Mouse (Mus musculus) hindbrain, embryonic 16.5 days (tissue): ENCODE measurements around the gene Rab25. TPM values are rescaled to one million over a fixed set of nuclear protein-coding genes. Genes with fewer than 3 reads are reported as not detected.

Experiments
- ATAC-seq: fragments of 200-750 bp; cut with Nextera tagmentation; 2 replicates; pipeline ENCODE4 v1.8.0; 2017; ENCODE audit warnings: moderate TSS enrichment, moderate library complexity
- H3K27ac ChIP-seq: fragments of 300-500 bp; sonication (generic); 2 replicates; pipeline ENCODE4 v1.5.1; 2014; ENCODE audit warnings: low read depth, mild to moderate bottlenecking, control low read depth, low read length, moderate library complexity
- H3K27me3 ChIP-seq: fragments of 300-500 bp; sonication (generic); replicated peaks from 2 replicates; pipeline ENCODE4 v1.6.1; 2014; ENCODE audit warnings: low read length; ENCODE audit not compliant: control insufficient read depth, insufficient read depth
- H3K36me3 ChIP-seq: fragments of 300-500 bp; sonication (generic); 2 replicates; pipeline ENCODE4 v1.6.1; 2014; ENCODE audit warnings: mild to moderate bottlenecking, low read length, moderate library complexity, mixed read lengths; ENCODE audit not compliant: control insufficient read depth, insufficient read depth
- H3K4me1 ChIP-seq: fragments of 300-500 bp; sonication (generic); 2 replicates; pipeline ENCODE4 v1.6.1; 2014; ENCODE audit warnings: low read depth, low read length; ENCODE audit not compliant: control insufficient read depth, insufficient read depth
- H3K4me2 ChIP-seq: fragments of 300-500 bp; sonication (generic); 2 replicates; pipeline ENCODE4 v1.6.1; 2014; ENCODE audit warnings: mild to moderate bottlenecking, low read length, control low read depth, moderate library complexity
- H3K4me3 ChIP-seq: fragments of 300-500 bp; sonication (generic); 2 replicates; pipeline ENCODE4 v1.5.1; 2014; ENCODE audit warnings: mild to moderate bottlenecking, low read length, control low read depth, moderate library complexity
- H3K9ac ChIP-seq: fragments of 300-500 bp; sonication (generic); 2 replicates; pipeline ENCODE4 v1.6.1; 2014; ENCODE audit warnings: low read depth, mild to moderate bottlenecking, control low read depth, low read length, moderate library complexity
- H3K9me3 ChIP-seq: fragments of 300-500 bp; sonication (generic); 2 replicates; pipeline ENCODE4 v1.6.1; 2014; ENCODE audit warnings: mild to moderate bottlenecking, low read length, moderate library complexity; ENCODE audit not compliant: control insufficient read depth
- WGBS: fragments of 180-500 bp; shearing (Covaris S2); extraction: QIAGEN DNeasy Blood & Tissue Kit; methylation state at CpG from one replicate; pipeline ENCODE4 v1.1.7; 2014; 5-methylcytosine and 5-hydroxymethylcytosine counted together
- polyA plus RNA-seq: library from polyadenylated mRNA; unstranded; fragments of >200 nt; fragmentation: Nextera tagmentation; extraction: Ambion mirVana; gene quantifications from 2 replicates; pipeline ENCODE4 v1.2.1, GENCODE M21; 2015

Gene Rab25
- polyA plus RNA-seq, 1 experiment from 2014 or later = not detected

DNA sequence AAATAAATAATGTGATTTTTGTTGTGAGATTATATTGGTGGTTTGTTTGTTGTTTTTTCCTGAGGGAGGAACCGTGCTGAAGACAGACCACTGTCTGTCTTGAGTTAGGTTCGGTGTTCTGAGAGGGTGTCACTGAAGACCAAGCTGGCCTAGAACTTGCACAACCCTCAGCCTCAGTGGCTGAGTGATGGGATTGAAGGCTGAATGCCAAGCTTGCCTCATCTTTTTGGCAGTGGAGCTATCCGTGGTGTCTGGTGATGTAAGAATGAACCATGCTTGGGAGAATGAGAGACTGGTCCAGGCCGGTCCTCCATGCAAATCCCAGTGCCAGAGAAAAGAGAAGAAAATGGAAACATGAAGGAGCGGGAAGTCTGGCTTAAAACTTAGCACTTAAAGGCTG lies 21.6 kb upstream of the Rab25 start:
- Histone ChIP-seq H3K27me3 (no peaks in the 10 kb centered on the region), H3K36me3 (peaks cover 33% of the 10 kb centered on the region), H3K4me3 (no peak overlapping the region), H3K9ac (no peak overlapping the region), H3K9me3 (no peaks in the 10 kb centered on the region), H3K27ac (no peak overlapping the region), H3K4me2 (no peak overlapping the region), H3K4me1 (no peaks in the 10 kb centered on the region)
- WGBS = 94% methylated on average over 5 of the region's 5 CpGs
- ATAC-seq = no peak

DNA sequence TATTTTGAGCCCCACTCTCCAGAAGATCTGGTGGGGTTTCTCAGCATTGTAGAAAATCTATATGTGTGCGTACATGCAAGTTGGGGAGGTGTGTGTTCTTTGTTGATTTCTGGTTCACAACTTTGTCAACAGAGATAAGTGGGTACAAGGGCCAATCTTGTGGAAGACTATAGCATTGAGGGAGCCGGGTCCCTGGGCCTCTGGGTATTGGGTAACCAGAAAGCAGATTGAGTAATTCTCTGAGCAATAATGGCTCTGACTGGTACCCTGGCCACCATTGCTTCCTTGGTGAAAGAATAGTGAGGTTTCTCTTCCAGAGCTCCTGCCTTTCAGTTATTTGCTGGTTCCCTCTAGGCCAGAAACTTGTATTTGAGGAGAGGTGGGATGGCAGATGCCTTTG lies 21.0 kb upstream of the Rab25 start:
- WGBS = 95% methylated on average over 2 of the region's 2 CpGs
- Histone ChIP-seq H3K27ac (no peak overlapping the region), H3K4me2 (no peak overlapping the region), H3K9me3 (no peaks in the 10 kb centered on the region), H3K4me3 (no peak overlapping the region), H3K36me3 (peaks cover 38% of the 10 kb centered on the region), H3K9ac (no peak overlapping the region), H3K27me3 (no peaks in the 10 kb centered on the region), H3K4me1 (no peaks in the 10 kb centered on the region)
- no peak for ATAC-seq

DNA sequence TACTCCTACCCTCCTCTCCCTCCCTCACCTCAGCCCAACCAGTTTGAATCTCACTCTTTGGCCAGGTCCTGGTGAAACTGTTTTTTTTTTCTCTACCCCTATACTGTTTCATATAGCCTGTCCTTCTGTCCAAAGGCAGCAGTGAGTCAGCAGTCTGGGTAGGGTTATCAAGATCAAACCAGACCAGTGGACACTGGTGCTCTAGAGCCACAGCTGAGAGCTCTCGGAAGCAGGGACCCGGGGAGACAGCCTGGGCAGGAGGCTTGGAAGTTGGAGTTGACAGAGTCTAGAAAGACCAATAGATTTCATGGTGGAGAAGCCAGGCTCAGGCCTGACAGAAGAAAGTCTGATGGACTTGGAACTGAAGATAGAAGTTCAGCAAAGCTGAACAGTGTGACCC lies 20.5 kb upstream of the Rab25 start:
- ATAC-seq = no peak
- Histone ChIP-seq H3K4me3 (no peak overlapping the region), H3K9me3 (no peaks in the 10 kb centered on the region), H3K27ac (no peak overlapping the region), H3K27me3 (no peaks in the 10 kb centered on the region), H3K9ac (no peak overlapping the region), H3K4me1 (no peaks in the 10 kb centered on the region), H3K4me2 (no peak overlapping the region), H3K36me3 (peaks cover 38% of the 10 kb centered on the region)
- WGBS = 98% methylated on average over 2 of the region's 2 CpGs

DNA sequence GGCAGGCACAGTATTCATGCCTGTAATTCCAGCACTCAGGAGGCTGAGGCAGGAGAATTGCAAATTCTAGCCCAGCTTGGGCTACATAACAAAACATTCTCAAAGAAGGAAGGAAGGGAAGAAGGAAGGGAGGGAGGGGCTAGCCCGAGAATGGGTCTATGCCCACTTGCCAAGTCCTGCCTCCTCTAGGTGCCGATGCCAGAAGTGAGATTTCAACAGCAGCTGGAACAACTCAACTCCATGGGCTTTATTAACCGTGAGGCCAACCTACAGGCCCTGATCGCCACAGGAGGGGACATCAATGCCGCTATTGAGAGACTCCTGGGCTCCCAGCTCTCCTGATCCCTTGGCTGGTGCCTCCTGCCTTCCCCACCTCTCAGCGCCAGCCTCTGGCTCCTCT lies 19.8 kb upstream of the Rab25 start:
- Histone ChIP-seq H3K27me3 (no peaks in the 10 kb centered on the region), H3K9ac (no peak overlapping the region), H3K4me1 (no peaks in the 10 kb centered on the region), H3K9me3 (no peaks in the 10 kb centered on the region), H3K4me3 (no peak overlapping the region), H3K27ac (no peak overlapping the region), H3K4me2 (no peak overlapping the region), H3K36me3 (peaks cover 40% of the 10 kb centered on the region)
- WGBS = 87% methylated on average over 6 of the region's 6 CpGs
- ATAC-seq = no peak

DNA sequence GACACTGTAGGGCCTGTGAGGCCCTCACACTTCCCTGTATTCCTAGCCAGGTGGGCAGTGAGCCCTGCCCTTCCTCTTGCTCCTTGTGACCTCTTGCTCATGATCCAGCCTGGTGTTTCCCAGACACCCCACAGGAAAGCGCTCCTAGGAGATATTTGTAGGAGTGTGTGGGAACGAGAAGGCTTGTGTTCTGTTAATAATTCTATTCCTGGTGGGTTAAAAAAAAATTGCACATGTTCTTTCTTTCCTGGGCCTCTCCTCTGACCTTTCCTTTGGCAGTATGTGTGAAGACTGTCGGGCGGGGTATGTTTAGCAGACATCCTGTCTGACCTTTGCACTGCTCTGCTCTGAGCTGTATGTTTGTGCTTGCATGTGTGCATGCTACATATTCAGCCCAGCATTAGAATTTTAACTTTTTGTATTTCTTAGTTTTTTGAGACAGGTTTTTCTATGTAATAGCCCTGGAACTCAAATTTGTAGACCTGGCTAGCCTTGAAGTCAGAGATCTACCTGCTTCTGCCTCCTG lies 18.5 kb upstream of the Rab25 start:
- H3K9me3 ChIP-seq = no peaks in the 10 kb centered on the region
- peaks cover 41% of the 10 kb centered on the region for H3K36me3 ChIP-seq
- ATAC-seq = no peak
- H3K27ac ChIP-seq = no peak overlapping the region
- H3K9ac ChIP-seq = no peak overlapping the region
- no peak overlapping the region for H3K4me2 ChIP-seq
- WGBS = 88% methylated on average over 4 of the region's 4 CpGs
- H3K4me3 ChIP-seq = no peak overlapping the region
- H3K4me1 ChIP-seq = no peaks in the 10 kb centered on the region
- H3K27me3 ChIP-seq = no peaks in the 10 kb centered on the region

DNA sequence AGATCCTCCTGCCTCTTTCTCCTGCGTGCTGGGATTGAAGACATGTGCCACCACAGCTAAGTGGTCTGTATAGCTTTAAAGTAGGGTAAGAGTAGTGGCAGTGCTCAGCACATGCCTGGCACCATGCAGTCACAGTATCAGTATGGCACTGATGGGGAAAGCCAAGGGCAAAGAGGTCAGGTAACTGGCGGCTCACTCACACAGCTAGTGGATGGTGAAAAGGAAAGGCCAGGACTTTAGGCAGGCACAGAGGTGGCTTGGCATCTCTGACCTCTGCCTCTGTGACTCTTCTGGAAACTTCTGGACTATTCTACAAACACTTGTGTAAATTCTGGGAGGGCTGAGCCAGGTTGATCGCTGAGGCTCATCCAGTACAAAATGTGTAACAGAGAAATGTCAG lies 18.0 kb upstream of the Rab25 start:
- H3K9ac ChIP-seq = no peak overlapping the region
- H3K4me3 ChIP-seq = no peak overlapping the region
- peaks cover 44% of the 10 kb centered on the region for H3K36me3 ChIP-seq
- H3K9me3 ChIP-seq = no peaks in the 10 kb centered on the region
- H3K27me3 ChIP-seq = no peaks in the 10 kb centered on the region
- ATAC-seq = no peak
- H3K27ac ChIP-seq = no peak overlapping the region
- WGBS = 89% methylated on average over 3 of the region's 3 CpGs
- H3K4me2 ChIP-seq = no peak overlapping the region
- no peaks in the 10 kb centered on the region for H3K4me1 ChIP-seq

DNA sequence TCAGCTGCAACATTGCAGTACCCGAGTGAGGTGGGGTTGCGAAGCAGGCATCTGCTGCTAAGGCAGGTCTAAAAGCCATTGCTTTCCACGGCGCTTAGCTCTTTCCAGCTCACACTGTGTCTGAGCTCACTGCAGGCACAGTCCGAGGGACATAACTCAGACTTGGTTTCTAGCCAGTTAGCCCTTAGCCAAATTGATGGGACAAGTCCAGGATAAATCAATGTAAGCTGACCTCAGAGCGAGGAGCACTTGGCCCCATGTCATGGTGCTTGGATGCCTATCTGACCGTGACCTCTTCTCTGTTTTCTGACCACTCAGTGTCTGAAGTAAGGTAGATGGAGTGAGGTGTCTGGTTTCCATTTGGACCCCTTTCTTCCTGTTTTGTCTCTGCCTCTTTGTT lies 15.9 kb upstream of the Rab25 start:
- ATAC-seq = no peak
- H3K36me3 ChIP-seq = peaks cover 47% of the 10 kb centered on the region
- H3K9me3 ChIP-seq = no peaks in the 10 kb centered on the region
- no peak overlapping the region for H3K27ac ChIP-seq
- H3K4me2 ChIP-seq = no peak overlapping the region
- 80% methylated on average over 7 of the region's 7 CpGs for WGBS
- H3K4me3 ChIP-seq = no peak overlapping the region
- H3K27me3 ChIP-seq = no peaks in the 10 kb centered on the region
- H3K9ac ChIP-seq = no peak overlapping the region
- H3K4me1 ChIP-seq = no peaks in the 10 kb centered on the region

DNA sequence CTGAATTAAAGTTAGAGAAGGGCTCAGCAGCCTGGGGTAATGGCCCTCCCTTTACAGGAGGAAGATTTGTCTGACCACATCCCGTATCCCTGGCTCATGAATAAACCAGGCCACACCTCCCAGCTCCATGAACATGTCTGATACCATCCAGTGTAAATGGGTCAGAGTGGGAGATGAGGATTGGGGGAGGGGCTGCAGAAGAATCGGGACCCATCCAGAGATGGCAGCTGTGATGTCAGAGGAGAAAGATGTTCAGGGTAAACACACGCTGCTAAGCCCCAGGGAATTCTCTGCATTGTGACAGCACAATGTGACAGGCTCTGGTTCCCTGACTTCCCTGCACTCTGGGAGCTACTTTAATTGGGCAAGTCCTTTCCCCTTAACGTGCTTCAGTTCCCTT lies 15.3 kb upstream of the Rab25 start:
- H3K9ac ChIP-seq = no peak overlapping the region
- H3K9me3 ChIP-seq = no peaks in the 10 kb centered on the region
- H3K4me2 ChIP-seq = no peak overlapping the region
- 0 out of 2 replicates have a peak, but pooled peaks have one; percentile 48 for ATAC-seq
- H3K27me3 ChIP-seq = no peaks in the 10 kb centered on the region
- no peaks in the 10 kb centered on the region for H3K4me1 ChIP-seq
- H3K4me3 ChIP-seq = no peak overlapping the region
- H3K36me3 ChIP-seq = peaks cover 45% of the 10 kb centered on the region
- no peak overlapping the region for H3K27ac ChIP-seq
- WGBS = 54% methylated on average over 4 of the region's 4 CpGs

DNA sequence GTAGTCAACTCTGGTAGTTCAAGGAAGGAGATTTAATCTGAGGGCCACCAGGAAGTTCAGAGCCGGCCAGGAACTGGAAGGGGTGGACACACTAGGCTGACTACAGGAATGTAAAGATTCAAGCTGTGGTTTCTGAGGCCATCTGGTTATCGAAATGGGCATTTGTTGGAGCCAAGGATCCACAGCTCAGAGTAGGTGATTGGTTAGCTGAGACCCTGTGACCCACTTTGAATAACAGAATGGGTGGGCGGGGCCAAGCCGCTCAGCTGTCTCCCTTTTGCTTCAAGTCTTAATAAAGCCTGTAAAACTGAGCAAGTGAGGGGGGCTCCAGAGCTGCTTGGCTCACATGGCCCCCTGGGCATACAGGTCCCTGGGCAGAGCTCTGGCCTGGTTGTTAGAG lies 13.9 kb upstream of the Rab25 start:
- H3K4me1 ChIP-seq = no peaks in the 10 kb centered on the region
- no peak overlapping the region for H3K4me2 ChIP-seq
- no peak overlapping the region for H3K27ac ChIP-seq
- H3K36me3 ChIP-seq = peaks cover 42% of the 10 kb centered on the region
- 49% methylated on average over 4 of the region's 4 CpGs for WGBS
- ATAC-seq = 0 out of 2 replicates have a peak, but pooled peaks have one; percentile 12
- H3K9me3 ChIP-seq = no peaks in the 10 kb centered on the region
- H3K9ac ChIP-seq = no peak overlapping the region
- no peak overlapping the region for H3K4me3 ChIP-seq
- no peaks in the 10 kb centered on the region for H3K27me3 ChIP-seq

DNA sequence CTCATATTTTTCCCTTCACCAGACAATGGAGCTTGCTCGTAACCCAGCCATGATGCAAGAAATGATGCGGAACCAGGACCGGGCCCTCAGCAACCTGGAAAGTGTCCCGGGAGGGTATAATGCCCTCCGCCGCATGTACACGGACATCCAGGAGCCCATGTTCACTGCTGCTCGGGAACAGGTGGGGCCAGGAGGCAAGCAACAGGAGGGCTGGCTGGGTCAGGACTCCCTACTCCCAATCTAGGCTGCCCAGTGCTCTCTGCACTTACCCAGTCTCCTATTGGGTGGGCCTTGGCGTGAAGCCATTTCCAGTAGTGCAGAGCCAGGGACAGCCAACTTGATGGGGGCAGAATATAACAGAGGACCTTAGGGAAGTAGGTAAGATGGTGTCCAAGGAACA lies 11.5 kb upstream of the Rab25 start:
- peaks cover 9% of the 10 kb centered on the region for H3K4me1 ChIP-seq
- H3K27ac ChIP-seq = no peak overlapping the region
- no peak overlapping the region for H3K4me2 ChIP-seq
- H3K36me3 ChIP-seq = peaks cover 34% of the 10 kb centered on the region
- H3K9me3 ChIP-seq = no peaks in the 10 kb centered on the region
- no peaks in the 10 kb centered on the region for H3K27me3 ChIP-seq
- ATAC-seq = no peak
- no peak overlapping the region for H3K4me3 ChIP-seq
- WGBS = 89% methylated on average over 9 of the region's 9 CpGs
- H3K9ac ChIP-seq = no peak overlapping the region
